Mouse (Mus musculus) kidney, adult 8-10 months (tissue): ENCODE measurements at regions not wholly inside any gene's neighbourhood (a gene's known extent, or its start where the extent isn't known, plus 50 kb on each side); places are given as distances from the start of the nearest gene placed in this dataset.

Source experiments
- DNase-seq, 2 experiments: peaks; one replicate each; pipeline ENCODE4 v3.0.0; 2022

DNA sequence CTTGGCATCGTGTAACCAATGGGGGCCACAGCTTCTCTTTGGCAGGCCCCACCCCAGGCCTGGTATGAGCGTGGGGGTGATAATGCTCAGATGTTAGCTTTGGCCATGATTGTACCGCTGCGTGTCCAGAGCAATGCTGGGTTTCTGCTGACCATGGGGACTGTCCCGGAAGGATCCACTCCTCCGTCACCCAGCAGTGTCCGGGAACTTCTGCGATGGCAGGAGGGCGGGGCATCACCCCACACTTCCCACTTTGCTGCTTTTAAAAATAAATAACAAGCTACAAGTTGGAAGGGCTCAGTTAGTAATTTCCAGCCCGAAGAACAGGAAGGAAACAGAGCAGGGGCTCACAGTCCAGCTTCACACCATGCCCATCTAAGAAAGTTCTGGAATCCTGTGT is 116.7 kb upstream of the Ptpn1 start:
- DNase-seq: no peak

DNA sequence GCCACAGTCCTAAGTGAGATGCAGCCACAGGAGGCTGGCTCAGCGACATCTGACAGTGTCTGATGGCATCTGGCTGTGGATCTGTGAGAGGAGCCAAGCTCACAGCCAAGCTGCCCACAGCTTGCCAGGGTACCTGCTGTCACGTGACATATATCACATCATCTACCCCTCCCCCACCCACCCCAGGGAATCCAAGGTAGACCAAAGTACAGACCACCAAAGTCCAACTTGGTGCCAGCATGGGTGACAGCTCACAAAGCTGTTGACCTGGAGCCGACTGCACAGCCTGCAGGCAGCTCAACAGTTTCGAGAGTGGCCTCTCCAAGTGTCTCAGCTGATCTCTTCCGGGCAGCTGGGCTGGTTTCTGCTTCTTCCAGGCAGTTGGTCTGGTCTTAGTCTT is 119.6 kb upstream of the Tmem189 start:
- peak in 1 of 2 experiments; percentile 47 for DNase-seq

DNA sequence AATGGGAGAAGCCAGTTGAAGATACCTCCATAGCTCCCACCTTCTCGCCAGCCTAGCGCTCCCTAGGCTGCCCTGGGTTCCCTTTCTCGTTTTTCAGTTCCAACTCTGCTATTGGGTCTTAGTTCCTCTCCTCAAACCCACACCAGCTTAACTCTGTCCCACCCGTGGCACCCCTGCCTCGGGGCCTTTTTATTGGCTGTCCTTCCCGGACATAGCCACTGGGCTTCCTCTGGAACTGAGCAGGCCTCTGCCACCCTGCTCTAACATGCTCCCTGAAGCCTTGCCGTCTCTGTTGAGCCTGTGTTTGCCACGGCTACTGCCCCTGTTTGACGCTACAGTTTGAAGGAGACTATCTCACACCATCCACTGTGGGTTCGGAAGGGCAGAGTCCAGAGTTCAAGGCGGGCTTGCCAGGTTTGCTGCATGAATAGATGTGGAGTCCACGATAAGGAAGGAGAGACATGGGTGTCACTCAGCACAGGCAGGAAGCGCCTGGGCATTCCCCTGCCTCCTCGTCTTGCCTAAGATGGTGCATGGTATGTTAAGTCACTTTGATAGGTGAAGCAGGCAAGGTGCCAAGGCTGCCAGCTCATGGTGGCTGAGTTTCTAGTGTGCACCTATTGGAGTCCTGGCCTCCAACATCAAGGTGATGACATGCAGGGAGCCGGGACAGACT is 116.1 kb upstream of the Tmem189 start:
- DNase-seq: peak; percentile 88 to 90

DNA sequence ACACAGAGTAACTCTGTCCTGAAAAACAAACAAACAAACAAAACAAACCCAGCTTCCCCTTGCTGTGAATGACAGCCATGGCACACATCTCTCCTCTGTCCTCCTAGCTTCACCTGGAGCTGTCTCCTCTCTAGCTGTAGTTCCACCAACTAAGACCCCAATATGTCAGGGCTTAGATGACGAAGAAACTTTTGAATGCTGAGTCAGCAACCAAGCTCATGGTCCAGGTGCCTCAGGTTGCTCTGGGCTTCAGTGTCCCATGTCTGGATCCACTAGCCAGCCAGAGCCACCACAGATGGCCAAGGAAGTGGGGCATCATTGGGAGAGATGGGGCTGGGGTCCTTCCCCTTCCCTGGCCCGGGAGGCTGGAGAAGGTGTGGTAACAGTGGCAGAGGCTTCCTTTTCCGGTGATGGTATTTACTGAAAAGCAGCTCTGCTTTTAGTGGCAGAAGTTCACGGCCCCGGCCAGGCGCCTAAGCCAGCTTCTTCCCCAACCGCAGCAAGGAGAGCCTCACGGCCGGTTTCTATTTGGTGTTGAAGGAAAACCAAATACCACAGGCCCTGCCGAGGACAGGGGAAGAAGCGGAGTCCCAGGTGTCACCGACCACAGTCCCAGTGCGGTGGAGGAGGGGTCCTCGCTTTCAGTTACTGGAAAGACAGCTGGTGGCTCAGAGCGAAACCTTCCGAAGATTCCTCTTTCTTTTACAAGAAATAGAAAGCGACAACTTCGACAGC is 115.0 kb upstream of the Tmem189 start:
- DNase-seq: no peak

DNA sequence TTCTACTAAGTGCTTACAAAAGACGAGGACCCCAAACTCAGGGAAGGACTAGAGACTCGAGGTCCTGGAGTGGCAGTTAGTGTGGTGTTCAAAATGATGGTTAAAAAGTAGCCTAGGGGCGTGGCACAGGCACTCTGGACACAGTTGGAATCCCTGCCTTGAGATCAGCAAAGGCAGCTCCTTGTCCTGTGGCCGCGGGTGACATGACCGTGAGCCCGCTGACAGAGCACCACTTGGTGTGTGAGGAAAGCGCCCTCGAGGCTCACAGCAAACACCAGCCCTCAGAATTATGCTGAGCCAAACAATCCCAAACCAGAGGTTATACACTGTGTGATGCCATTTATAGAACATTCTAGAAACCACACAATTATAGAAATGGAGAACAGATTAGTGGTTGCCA is 112.9 kb upstream of the Tmem189 start:
- peak in 1 of 2 experiments; percentile 48 for DNase-seq

DNA sequence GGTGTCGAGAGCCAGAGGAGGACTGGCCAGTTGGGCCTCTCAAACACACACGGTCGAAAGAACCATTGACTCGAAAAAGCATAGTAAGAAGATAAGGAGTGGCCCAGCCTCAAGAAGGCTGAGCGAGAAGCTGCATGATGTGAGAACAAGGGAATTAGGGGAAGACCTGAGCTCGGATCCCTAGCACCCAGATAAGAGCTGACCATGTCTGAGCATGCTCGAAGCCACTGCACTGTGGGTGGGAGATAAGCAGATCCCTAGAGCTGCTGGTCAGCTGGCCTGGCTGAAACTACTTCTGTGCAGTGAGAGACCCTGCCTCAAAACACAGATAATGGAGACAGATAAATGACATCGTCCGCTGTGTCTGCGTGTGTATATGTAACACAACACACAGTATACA is 111.8 kb upstream of the Tmem189 start:
- DNase-seq: no peak

DNA sequence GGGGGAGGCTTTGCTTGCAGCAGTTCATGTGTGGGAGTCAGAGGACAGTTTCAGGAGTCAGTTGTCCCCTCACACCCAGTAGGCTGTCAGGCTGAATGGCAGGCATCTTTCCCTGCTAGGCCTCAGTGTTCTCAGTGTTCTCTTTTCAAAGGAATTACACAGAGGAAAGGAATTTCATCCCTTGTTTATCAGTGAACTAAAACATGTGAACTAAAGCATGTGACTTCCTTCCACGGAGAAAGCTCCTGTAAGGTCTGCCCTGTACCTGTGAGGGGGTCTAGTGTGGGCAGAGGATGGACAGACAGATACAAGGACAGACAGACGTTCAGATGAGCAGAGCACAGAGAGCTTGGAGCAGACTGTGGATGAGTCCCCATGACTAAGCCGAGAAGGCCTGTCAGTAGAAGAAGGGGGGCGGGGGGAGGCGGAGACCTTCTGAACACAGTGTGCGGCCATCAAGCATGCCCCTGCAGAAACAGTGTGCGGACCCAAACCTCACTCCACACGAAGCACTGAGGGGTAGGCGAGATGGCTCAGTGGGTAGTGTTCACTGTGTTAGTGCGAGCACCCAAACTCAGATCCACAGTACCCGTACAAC is 111.1 kb upstream of the Tmem189 start:
- DNase-seq: no peak

DNA sequence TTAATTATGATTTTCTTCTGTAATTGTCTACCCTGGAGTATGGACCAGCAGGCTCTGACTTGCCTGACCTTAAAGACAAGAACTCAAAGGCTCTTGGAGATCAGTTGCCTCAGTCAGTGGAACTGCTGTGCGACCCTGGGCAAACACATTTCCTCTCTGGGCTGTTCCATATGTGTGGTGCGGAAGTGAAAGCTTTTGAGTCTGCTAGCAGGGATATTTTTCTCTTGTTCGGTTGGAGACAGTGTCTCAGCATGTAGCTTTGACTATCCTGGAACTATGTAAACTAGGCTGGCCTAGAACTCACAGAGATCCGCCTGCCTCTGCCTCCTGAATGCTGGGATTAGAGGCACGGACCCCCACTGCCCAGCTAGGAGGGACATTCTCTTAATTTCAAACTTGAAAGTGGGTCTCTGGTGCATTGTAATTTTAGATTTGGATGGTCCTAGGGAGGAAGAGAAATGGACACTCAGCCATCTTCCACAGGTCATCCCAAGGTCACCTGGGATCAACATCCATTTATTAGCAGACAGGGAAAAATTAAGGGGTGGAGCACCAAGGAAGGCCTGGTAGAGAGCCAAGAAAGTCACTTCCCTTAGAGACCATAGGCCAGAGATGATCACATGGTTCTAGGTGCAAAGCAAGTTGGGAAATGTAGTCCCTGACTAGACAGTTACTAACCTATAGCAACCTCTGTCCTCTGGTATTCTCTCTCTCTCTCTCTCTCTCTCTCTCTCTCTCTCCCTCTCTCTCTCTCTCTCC is 110.2 kb upstream of the Tmem189 start:
- DNase-seq: peak; percentile 35 to 44

DNA sequence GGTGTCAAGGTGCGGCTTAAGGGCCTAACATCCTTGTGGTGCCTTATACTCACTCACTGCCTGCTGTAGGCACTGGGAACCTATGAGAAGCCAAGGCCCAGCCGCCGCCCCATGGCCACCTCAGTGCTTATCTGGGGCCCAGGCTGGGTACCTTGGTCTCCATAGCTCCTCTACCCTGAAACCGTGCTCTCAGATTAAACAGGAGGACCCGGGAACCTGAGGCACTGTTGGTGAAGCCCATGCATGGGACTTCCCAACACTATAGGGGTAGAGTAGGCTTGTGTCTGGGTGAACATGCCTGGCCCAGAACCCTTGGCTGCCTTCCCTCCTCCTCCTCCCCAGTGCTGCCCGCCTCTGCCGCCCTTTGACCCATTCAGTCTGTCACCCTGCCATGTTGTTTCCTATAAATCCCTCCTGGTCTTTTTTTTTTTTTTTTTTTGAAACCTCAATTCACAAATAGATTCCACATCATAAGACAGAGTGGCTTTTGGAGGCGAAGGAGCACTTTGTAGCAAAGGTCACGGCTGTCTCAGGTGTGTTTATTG is 109.4 kb upstream of the Tmem189 start:
- peak; percentile 42 to 56 for DNase-seq

DNA sequence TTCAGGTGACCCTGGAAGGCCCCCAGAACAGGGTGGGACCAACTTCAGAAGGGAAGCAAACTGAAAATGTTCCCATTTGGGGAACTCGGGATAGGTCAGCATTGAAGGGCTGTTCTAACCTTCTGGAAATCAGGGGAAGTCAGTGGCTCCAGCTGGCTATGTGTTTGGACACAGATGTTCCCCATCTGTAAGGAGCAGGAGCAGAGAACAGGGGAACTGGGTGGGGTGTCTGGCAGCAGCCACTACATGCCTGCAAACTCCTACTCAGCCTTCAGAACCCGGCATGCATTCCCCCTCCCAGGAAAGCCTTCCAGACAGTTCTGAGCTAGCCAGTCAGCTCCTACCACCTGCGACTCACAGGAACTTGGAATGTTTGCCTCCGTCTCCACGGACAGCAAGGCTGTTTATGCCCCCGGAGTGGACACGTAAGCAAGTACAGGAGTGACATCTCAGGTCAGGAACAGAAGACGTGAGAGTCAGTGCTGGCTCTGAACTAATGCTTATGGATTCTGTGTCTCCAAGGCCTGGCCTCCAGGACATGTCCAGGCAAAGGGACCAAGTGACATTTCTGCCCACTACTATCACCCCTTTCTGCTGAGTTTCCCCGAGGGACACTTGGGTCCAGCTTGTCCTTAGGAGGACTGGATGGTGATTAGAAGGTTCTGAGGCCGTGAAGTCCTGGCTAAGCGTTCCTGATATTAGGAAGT is 108.6 kb upstream of the Tmem189 start:
- no peak for DNase-seq

DNA sequence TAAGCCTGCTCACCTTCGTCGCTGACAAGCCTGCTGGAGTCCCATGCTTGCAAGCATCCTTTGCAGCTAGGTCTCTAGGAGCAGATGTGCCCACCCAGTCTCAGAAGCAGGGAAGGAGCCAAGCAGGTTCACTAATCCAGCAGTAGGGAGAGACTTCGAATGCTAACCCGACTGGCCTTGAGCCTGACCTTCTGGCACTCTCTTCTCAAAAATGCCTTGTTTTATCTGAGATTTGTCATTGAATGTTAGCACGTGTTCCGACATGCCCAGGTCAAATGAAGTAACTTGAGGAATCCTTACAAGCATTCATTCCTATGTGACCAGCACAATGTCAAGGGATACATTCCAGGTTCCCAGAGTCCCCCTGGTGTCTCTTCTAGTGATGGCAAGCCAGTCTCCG is 105.9 kb upstream of the Tmem189 start:
- DNase-seq: no peak

DNA sequence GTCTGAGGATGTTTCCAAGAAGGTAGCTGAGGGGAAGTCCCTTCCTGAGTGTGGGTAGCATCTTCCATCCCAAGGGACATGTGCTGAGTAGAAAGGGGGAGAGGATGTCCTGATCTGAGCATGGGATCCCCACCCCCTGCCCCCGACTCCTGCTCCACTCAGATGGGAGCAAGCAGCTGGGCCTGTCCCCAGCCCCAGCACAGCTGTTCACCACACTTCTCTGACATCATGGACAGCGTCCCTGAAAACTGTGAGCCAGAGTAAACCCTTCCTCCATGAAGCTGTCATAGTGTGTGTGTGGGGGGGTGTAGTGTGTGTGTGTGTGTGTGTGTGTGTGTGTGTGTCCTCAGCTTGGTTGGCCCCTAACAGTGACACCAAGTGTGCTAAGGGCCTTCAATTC is 104.3 kb upstream of the Tmem189 start:
- DNase-seq: no peak

DNA sequence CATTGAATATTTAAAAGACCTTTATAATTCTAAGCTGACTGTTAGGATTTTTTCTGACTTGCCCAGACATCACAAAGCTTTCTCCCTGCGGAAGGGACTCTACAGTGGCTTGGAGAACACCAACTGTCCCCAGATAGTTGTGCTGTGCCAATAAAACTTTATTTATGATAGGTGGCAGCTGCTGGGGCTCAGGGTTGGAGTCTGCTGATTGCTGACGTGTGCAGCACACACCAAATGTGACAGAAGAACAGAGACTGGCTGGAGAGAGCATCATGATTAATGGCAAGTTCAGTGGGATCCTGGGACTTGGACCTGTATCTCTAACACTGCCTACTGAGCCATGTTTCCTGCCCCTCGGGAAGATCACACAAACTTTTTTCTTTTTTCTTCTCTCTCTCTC is 103.1 kb upstream of the Tmem189 start:
- DNase-seq: no peak

DNA sequence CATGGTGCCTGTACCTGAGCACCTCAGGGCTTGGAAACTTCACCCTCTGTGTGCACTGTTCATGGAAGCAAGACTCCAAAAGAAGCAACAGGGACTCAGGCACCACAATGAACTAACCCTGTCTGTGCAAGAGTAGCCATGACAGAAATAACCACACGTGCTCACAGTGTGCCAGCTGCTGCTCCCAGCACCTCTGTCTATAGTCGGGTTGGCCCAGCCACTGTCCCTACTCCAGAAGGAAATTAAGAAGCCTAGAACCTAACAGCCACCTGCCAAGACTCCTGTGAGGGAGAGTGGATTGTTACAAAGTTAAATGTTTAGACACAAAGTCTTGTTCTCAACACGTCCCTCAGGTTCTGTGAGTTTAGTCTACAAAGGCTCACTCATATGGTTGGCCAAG is 102.7 kb upstream of the Tmem189 start:
- no peak for DNase-seq

DNA sequence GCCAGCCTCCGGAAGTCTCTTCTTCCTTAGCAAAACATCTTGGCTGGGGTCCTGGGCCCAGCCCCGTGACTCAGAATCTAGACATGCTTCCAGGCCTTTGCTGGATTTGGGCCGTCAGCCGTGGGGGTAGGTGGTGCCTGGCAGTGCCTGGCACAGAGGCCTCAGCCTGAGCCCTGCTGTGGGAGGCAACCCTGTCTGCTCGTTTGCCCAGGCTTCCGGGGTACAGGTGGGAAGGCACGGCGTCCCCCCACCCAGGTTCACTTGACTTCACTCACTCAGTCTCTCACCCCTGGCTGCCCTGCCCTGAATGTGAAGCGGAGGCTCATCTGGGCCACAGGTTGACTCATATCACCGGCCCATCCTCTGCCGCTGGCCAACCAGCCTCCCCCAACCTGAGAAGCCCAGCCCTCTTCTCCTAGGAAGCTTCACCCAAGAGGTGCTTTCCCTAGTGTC is 99.9 kb upstream of the Tmem189 start:
- no peak for DNase-seq

DNA sequence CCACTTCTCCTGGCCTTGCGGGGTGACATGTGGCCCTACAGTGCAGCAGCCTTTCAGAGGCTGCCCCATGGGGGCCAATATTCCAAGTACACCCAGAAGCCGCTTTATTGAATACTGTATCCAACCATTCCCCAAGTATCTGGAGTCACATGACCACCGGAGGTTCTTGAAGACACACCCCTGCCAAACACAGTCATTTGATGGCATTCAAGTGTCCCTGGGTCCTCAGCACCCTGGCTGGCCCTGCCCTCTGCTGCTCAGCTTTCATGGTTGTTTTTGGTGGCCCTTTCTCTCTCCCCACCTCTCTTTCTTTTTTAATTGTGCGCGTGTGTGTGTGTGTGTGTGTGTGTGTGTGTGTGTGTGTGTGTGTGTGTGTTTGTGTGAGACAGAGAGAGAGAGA is 97.3 kb upstream of the Tmem189 start:
- no peak for DNase-seq

DNA sequence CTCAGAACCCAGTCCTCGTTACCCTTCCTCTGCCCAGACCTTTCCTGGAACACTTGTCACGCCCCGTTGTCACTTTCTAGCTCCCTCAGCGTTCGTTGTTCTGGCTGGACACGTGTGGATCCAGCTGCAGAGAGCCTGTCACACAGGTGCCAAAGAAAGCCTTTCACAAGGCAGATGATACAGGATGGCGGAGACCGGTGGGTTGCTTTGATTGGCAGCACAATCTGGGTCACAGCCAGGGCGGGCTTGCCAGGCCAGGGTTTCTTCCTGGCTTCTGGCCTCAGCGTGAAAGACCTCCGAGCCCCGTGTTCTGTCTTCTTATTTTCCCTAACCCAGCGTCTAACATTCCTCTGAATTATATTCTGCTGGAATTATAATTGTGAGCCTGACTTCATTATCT is 94.7 kb upstream of the Tmem189 start:
- no peak for DNase-seq

DNA sequence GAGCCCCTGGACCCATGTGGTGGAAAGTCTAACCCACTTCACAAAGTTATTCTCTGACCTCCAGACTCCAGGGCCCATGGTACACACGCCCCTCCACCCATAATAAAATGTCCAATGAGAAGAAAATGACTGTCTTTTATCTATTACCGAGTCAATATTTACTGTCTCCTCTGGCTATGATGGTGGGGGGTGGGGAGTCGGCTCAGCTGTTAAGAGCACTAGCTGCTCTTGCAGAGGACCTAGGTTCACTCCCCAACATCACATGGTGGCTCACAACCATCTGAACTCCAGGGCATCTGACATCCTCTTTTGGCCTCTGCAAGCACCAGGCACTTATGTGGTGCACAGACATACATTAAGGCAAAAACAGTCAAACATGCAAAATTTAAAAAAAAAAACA is 93.8 kb upstream of the Tmem189 start:
- no peak for DNase-seq

DNA sequence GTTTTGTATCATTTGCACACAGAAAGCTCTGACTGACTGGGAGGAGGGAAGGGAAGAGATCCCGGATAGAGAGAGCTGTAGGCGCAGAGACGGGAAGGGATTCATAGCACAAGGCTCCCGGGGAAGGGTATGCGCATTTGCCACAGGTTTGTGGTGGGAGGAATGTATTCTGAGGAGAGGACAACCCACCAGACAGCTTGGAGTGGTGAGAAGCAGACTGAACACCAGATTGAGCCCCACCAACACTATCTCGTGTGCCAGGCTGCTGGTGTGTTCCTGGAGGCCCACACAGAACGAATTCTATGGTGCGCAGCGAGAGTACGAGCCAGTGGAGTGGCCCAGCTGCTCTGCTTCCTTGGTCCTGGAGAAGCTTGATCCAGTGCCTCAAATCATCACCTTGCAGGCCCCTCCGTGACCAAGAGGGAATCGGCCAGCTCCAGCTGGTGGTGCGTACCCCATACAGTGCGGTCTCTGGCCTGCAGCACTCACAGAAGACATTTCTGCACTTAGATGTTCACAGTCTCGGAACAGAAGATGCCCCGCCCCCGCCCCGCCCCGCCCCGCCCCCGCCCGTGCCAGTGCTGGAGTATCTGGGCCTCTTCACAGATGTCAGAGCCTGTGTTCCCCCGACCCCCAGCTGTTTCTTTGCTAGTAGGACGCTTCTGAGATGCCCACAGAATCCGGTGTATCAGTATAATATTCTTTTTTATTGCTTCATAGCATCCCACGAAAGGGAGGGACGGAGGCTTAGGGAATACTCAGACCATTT is 92.8 kb upstream of the Tmem189 start:
- no peak for DNase-seq

DNA sequence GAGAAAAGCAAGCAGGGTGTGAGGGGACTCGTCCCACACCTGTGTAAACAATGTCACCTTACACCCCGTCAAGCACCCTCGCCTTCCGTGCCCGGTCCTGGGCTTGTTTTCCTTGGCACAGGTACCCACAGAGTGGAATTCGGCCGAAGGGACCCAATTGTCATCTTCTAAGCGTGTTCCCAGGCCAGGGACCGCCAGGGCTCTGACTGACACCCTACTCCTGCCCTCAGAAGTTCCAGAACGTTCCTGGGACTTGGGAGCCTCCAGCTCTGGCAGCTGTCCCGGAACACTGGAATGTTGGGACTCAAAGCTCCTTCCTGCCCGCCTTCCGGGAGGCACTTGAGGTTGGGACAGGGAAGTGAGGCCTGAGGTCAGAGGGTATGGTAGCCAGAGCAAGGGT is 91.9 kb upstream of the Tmem189 start:
- peak; percentile 80 to 86 for DNase-seq

DNA sequence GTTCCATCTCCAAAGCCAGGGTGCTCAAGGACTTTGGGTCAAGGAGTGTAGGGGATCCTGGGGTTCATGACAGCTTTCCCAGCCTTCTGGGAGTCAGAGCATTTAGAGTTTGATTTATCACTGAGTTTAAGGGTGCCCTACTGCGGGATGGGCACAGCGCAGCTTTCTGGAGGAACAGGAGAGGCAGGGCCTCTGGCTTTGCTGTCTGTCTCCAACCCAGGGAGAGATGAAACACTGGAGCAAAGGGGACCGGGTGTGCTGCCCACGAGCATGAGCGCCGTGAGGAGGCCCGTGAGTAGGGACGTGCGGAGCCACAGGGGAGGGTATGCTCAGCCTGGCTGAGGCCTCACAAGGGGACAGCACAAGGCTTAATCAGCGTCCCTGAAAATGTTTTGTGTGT is 89.1 kb upstream of the Tmem189 start:
- DNase-seq: no peak

DNA sequence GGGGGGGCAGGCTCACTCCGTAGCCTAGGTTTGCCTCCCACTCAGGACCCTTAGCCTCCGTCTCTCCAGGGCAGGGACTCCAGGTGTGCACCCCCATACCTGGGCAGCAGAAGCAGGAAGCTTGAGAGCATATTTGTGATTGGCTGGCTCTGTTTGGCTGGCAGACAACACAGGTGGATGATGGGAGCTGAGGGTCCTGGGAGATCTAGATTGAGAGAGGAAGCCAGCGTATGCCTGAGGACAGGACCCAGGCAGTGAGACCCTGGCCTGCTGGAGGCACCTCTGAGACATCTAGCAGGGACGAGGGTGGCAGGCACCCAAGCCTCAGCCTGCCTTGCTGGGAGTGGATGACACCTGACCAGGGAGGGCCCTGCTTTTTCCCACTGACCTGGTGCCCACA is 88.6 kb upstream of the Tmem189 start:
- no peak for DNase-seq
